Mouse (Mus musculus) ES-E14 (cell line): ENCODE measurements around the gene Gdap1l1. TPM values are rescaled to one million over a fixed set of nuclear protein-coding genes. Genes with fewer than 3 reads are reported as not detected.

Experiments used
- DNase-seq: peaks from one replicate; pipeline ENCODE4 v3.0.0-alpha.2; 2013; ENCODE audit warnings: low read depth, low spot score
- H3K27ac ChIP-seq: 2 replicates; pipeline ENCODE4 v1.5.1; 2012; ENCODE audit warnings: low read depth, mild to moderate bottlenecking, low read length, moderate library complexity, mixed read lengths; ENCODE audit not compliant: poor library complexity, insufficient read depth, severe bottlenecking
- H3K36me3 ChIP-seq: 2 replicates; pipeline ENCODE4 v1.6.1; 2012; ENCODE audit warnings: mild to moderate bottlenecking, low read length, moderate library complexity, mixed read lengths; ENCODE audit not compliant: control insufficient read depth, poor library complexity, insufficient read depth, severe bottlenecking
- H3K4me1 ChIP-seq, 2 experiments: fragments of 150-350 bp in 1 of 2; sonication (generic) in 1 of 2; 2 replicates each; pipeline ENCODE4 v1.6.1; 2012; ENCODE audit warnings: low read length in 2 of 2, mild to moderate bottlenecking in 1 of 2, mixed read lengths in 1 of 2; ENCODE audit not compliant: control insufficient read depth in 2 of 2, insufficient read depth in 2 of 2, poor library complexity in 1 of 2
- H3K4me3 ChIP-seq, 2 experiments: fragments of 150-350 bp in 1 of 2; sonication (generic) in 1 of 2; 2 replicates each; pipeline ENCODE4 v1.5.1; 2012; ENCODE audit warnings: low read length in 2 of 2, low read depth in 1 of 2, mild to moderate bottlenecking in 1 of 2, mixed read lengths in 1 of 2; ENCODE audit not compliant: insufficient read depth in 1 of 2, poor library complexity in 1 of 2, severe bottlenecking in 1 of 2
- H3K9ac ChIP-seq: 2 replicates; pipeline ENCODE4 v1.6.1; 2012; ENCODE audit warnings: low read depth, mild to moderate bottlenecking, low read length, mixed read lengths; ENCODE audit not compliant: poor library complexity, insufficient read depth, severe bottlenecking
- H3K9me3 ChIP-seq: fragments of 150-350 bp; sonication (generic); 2 replicates; pipeline ENCODE4 v1.6.1; 2012; ENCODE audit warnings: low read depth, mild to moderate bottlenecking, low read length; ENCODE audit not compliant: control insufficient read depth, insufficient read depth
- CHD2 ChIP-seq: IDR thresholded peaks from 2 replicates; pipeline ENCODE4 v1.6.1; 2014; ENCODE audit warnings: mild to moderate bottlenecking, low read depth, low read length, inconsistent platforms
- HCFC1 ChIP-seq: IDR thresholded peaks from 2 replicates; pipeline ENCODE4 v1.6.1; 2012; ENCODE audit warnings: low read length, inconsistent platforms, borderline replicate concordance; ENCODE audit not compliant: insufficient read depth
- MAFK ChIP-seq: IDR thresholded peaks from 2 replicates; pipeline ENCODE4 v1.6.1; 2014; ENCODE audit warnings: mild to moderate bottlenecking, low read depth, low read length, inconsistent platforms; ENCODE audit not compliant: insufficient read depth
- ZC3H11A ChIP-seq: IDR thresholded peaks from 2 replicates; pipeline ENCODE4 v1.6.1; 2012; ENCODE audit warnings: low read depth, mild to moderate bottlenecking, inconsistent platforms, low read length, borderline replicate concordance
- ZNF384 ChIP-seq: IDR thresholded peaks from 2 replicates; pipeline ENCODE4 v1.6.1; 2012; ENCODE audit warnings: low read depth, low read length, inconsistent platforms
- in situ Hi-C, 2 experiments: fragments of 600-800 bp; cut with MboI; formaldehyde crosslinking; loops; one replicate each; pipeline ENCODE4 v1.15.1; 2025; ENCODE audit warnings: low sequenced_read_pairs in 2 of 2, inconsistent platforms in 1 of 2; ENCODE audit not compliant: unreplicated experiment in 2 of 2
- total RNA-seq: library from RNA; depleted of rRNA; stranded (reverse); fragments of 300-350 nt; gene quantifications from 2 replicates; pipeline ENCODE4 v1.2.3, GENCODE M21; 2012

Gene Gdap1l1
- total RNA-seq, 1 experiment, result 1.1 TPM

GRCm38 (mm10) chr2:163412846-163413590 lies 25.3 kb upstream of the Gdap1l1 start:
- Histone ChIP-seq H3K9me3 (no peaks in the 10 kb centered on the region), H3K27ac (no peak overlapping the region), H3K9ac (no peak overlapping the region), H3K4me1 (0 out of 4 replicates have a peak, but pooled peaks cover 0 to 2% of the 10 kb centered on the region in 2 experiments), H3K36me3 (peaks cover 15% of the 10 kb centered on the region), H3K4me3 (no peak overlapping the region)
- TF ChIP-seq CHD2 (no peak), MAFK (no peak), ZC3H11A (no peak), ZNF384 (no peak), HCFC1 (no peak)
- in situ Hi-C loops, result no loop called here
- no peak for DNase-seq

GRCm38 (mm10) chr2:163417026-163417425 lies 21.2 kb upstream of the Gdap1l1 start:
- TF ChIP-seq CHD2, result no peak
- TF ChIP-seq MAFK, result no peak
- TF ChIP-seq ZNF384, result no peak
- no peak for TF ChIP-seq ZC3H11A
- no peak for TF ChIP-seq HCFC1
- in situ Hi-C loops, result no loop called here

GRCm38 (mm10) chr2:163417830-163418229 lies 20.4 kb upstream of the Gdap1l1 start:
- no peak for TF ChIP-seq MAFK
- TF ChIP-seq ZNF384, result no peak
- TF ChIP-seq ZC3H11A, result no peak
- TF ChIP-seq CHD2, result no peak
- no peak for TF ChIP-seq HCFC1
- Histone ChIP-seq H3K36me3 (peaks cover 5% of the 10 kb centered on the region; the same call in 1 of the 2 replicates), H3K4me1 (peaks cover 0 to 2% of the 10 kb centered on the region in 2 experiments; a peak in 1 of 4 replicates), H3K27ac (no peak overlapping the region), H3K9ac (peak overlapping the region; percentile 59), H3K4me3 (peak overlapping the region; percentile 22 to 99), H3K9me3 (no peaks in the 10 kb centered on the region)
- no peak for DNase-seq
- in situ Hi-C loops, result no loop called here

More at GRCm38 (mm10) chr2:163417026-163417425, 21.2 kb upstream of the Gdap1l1 start:
- no peak overlapping the region for H3K27ac ChIP-seq
- no peak overlapping the region for H3K9ac ChIP-seq
- H3K4me1 ChIP-seq, result 0 out of 4 replicates have a peak, but pooled peaks cover 0 to 2% of the 10 kb centered on the region in 2 experiments
- DNase-seq, result no peak
- H3K4me3 ChIP-seq, result no peak overlapping the region
- peaks cover 8% of the 10 kb centered on the region for H3K36me3 ChIP-seq
- no peaks in the 10 kb centered on the region for H3K9me3 ChIP-seq

- H3K36me3 ChIP-seq, result peaks cover 6% of the 10 kb centered on the region; the same call in 1 of the 2 replicates
- peaks cover 0 to 5% of the 10 kb centered on the region in 2 experiments; a peak in 1 of 4 replicates for H3K4me1 ChIP-seq
- DNase-seq, result no peak
- in situ Hi-C loops, result no loop called here
- TF ChIP-seq ZNF384 (no peak), HCFC1 (peak; percentile 22; the same call in 1 of the 2 replicates), ZC3H11A (no peak)
- H3K4me3 ChIP-seq, result peak overlapping the region; percentile 83 to 99
- H3K9me3 ChIP-seq, result no peaks in the 10 kb centered on the region
- H3K27ac ChIP-seq, result peak overlapping the region; percentile 54
- H3K9ac ChIP-seq, result peak overlapping the region; percentile 87
These were observed 19.4 kb upstream of the Gdap1l1 start for GRCm38 (mm10) chr2:163418841-163419345.
